Mouse (Mus musculus): ENCODE data around the gene Amz1.

- no peak for TF ChIP-seq CTCF (IDR thresholded peaks at IDR 0.05; ENCODE audit: low read depth)
- no peak for TF ChIP-seq EP300 (optimal IDR thresholded peaks at IDR 0.05)
Measured at GRCm38 (mm10) chr5:140801782-140802181, 77.9 kb downstream of the Amz1 start.
